Mouse (Mus musculus) olfactory bulb, adult 2 months (tissue): Measurements from ENCODE around the gene Unc50.

Source experiments
- CTCF ChIP-seq: fragments of 200-500 bp; IDR thresholded peaks from 2 replicates; pipeline ENCODE4 v1.5.1; 2012; ENCODE audit warnings: low read depth, mild to moderate bottlenecking, low read length, moderate library complexity; ENCODE audit not compliant: insufficient read depth
- POLR2A ChIP-seq: fragments of 200-500 bp; IDR thresholded peaks from 2 replicates; pipeline ENCODE4 v1.6.1; 2012; ENCODE audit warnings: mild to moderate bottlenecking, low read depth, low read length, moderate library complexity; ENCODE audit not compliant: insufficient read depth

DNA sequence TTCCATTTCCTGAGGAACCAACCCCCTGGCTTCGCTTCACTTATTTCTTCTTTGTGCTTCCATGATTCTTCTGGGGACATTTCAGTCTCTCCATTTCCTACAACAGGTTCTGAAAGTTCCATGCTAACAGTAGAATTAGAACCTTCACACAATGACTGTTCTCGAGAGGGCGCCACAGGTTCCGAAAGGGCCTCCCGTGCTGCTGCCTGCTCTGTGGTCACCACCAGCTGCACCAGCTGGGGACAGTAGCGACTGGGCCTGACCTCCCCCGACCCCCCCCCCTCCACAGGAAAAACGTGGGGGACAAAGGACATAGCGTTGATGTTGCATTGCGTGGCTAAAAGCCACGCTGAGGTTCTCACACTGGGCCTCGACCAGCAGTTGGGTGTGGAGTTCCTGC is 58.6 kb downstream of the Unc50 start:
- TF ChIP-seq CTCF (no peak), POLR2A (no peak)
